Mouse (Mus musculus) spleen, adult 2 months (tissue): ENCODE data around the gene Efcab3.
"Not testable (repeated sequence)": the region's sequence is repeated elsewhere in the genome, so short reads cannot be mapped to it uniquely, and the experiment has no call there.

Experiments
- CTCF ChIP-seq: fragments of 200-500 bp; IDR thresholded peaks from 2 replicates; pipeline ENCODE4 v1.5.1; 2011; ENCODE audit warnings: mild to moderate bottlenecking, inconsistent platforms; ENCODE audit not compliant: insufficient read depth, insufficient read length, insufficient replicate concordance; ENCODE audit errors: extremely low read depth
- POLR2A ChIP-seq: fragments of 200-500 bp; IDR thresholded peaks from 2 replicates; pipeline ENCODE4 v1.6.1; 2011; ENCODE audit warnings: low read depth, low read length, inconsistent platforms

- TF ChIP-seq CTCF, POLR2A: not testable (repeated sequence)
These were observed 49.1 kb downstream of the Efcab3 start for GRCm38 (mm10) chr11:105112448-105112847.
